In genomic region chr2:121358381-121358780, GRCm38 (mm10) we compare ENCODE assay signal across 8 mouse cellular contexts. TPM values are rescaled to one million over a fixed set of nuclear protein-coding genes. Genes with fewer than 3 reads are reported as not detected.
DNase-seq lines count a peak whose midpoint lies in the region; ATAC-seq lines count a peak whose summit lies in the region.

No protein-coding gene starts in this region.

- H3K4me2 ChIP-seq in hindbrain, embryonic 13.5 days: peak overlapping the region; percentile 62

- H3K4me3 ChIP-seq in embryonic facial prominence, embryonic 10.5 days: peak overlapping the region; percentile 55
- peak overlapping the region; percentile 47 for H3K4me3 ChIP-seq in hindbrain, embryonic 13.5 days

- DNase-seq in A20 (ENCODE audit: low read depth, low spot score): peak; percentile 59
- DNase-seq in adrenal gland, adult 2 months: peak; percentile 56
- DNase-seq in embryonic facial prominence, embryonic 10.5 days (ENCODE audit: low spot score): peak; percentile 78
- peak; percentile 74 to 78 for DNase-seq in layer of hippocampus, postnatal 25 days (ENCODE audit: extremely low spot score in 1 of 2, low spot score in 1 of 2)
- peak; percentile 64 for DNase-seq in lung, postnatal 10 days
- peak; percentile 59 for DNase-seq in retina, embryonic 14.5 days (ENCODE audit: low spot score)
- peak; percentile 68 to 71 for DNase-seq in urinary bladder, postnatal 36 days (ENCODE audit: low spot score in 2 of 2)

- H3K4me1 ChIP-seq in embryonic facial prominence, embryonic 10.5 days: peaks cover 31% of the 10 kb centered on the region
- peaks cover 30% of the 10 kb centered on the region for H3K4me1 ChIP-seq in hindbrain, embryonic 13.5 days (replicated peaks)

- H3K36me3 ChIP-seq in embryonic facial prominence, embryonic 10.5 days (replicated peaks): no peaks in the 10 kb centered on the region
- H3K36me3 ChIP-seq in hindbrain, embryonic 13.5 days: no peaks in the 10 kb centered on the region

- peak overlapping the region; percentile 76 for H3K9ac ChIP-seq in hindbrain, embryonic 13.5 days

- H3K27ac ChIP-seq in embryonic facial prominence, embryonic 10.5 days (replicated peaks): 0 out of 2 replicates have a peak overlapping the region, but pooled peaks have one; percentile 15
- H3K27ac ChIP-seq in hindbrain, embryonic 13.5 days: peak overlapping the region; percentile 45

- H3K9me3 ChIP-seq in embryonic facial prominence, embryonic 10.5 days: no peaks in the 10 kb centered on the region
- H3K9me3 ChIP-seq in hindbrain, embryonic 13.5 days: no peaks in the 10 kb centered on the region

- peaks cover 33% of the 10 kb centered on the region for H3K27me3 ChIP-seq in embryonic facial prominence, embryonic 10.5 days (replicated peaks; ENCODE audit: low read depth, poor library complexity, severe bottlenecking)
- H3K27me3 ChIP-seq in hindbrain, embryonic 13.5 days: peaks cover 58% of the 10 kb centered on the region

- WGBS in embryonic facial prominence, embryonic 10.5 days: 1% methylated on average over 16 of the region's 16 CpGs
- 1% methylated on average over 16 of the region's 16 CpGs for WGBS in hindbrain, embryonic 13.5 days

- peak; percentile 72 for ATAC-seq in hindbrain, embryonic 13.5 days (ENCODE audit: low FRiP score)

RNA-seq across cellular contexts. Expression of gene Ckmt1, which starts 0.9 kb away (rescaled TPM):
- 10 to 100 TPM in 1 of 2 experiments, 1 to 10 TPM in 1; 6.9 to 14.2 TPM for total RNA-seq in adrenal gland, adult 2 months (2021)
- 9.2 and 11.5 TPM in 2 replicates for polyA plus RNA-seq in adrenal gland, adult 2 months (2012; rRNA removed)
- polyA plus RNA-seq in embryonic facial prominence, embryonic 10.5 days (2016; fragmentation: Nextera tagmentation; extraction: Ambion mirVana): 3.6 and 6.0 TPM in 2 replicates
- 49.1 and 50.5 TPM in 2 replicates for polyA plus RNA-seq in hindbrain, embryonic 13.5 days (2015; fragmentation: Nextera tagmentation; extraction: Ambion mirVana)
- 100 to 1,000 TPM; 369 to 418 TPM for total RNA-seq in layer of hippocampus, postnatal 25 days (2021)

RNA-seq across cellular contexts. Expression of gene Ppip5k1, which starts 3.2 kb away (rescaled TPM):
- 10 to 100 TPM; 51.4 to 56.9 TPM for total RNA-seq in adrenal gland, adult 2 months (2021)
- polyA plus RNA-seq in adrenal gland, adult 2 months (2012; rRNA removed): 36.7 and 41.0 TPM in 2 replicates
- 10.2 and 10.5 TPM in 2 replicates for polyA plus RNA-seq in embryonic facial prominence, embryonic 10.5 days (2016; fragmentation: Nextera tagmentation; extraction: Ambion mirVana)
- 18.6 and 19.3 TPM in 2 replicates for polyA plus RNA-seq in hindbrain, embryonic 13.5 days (2015; fragmentation: Nextera tagmentation; extraction: Ambion mirVana)
- 100 to 1,000 TPM in 1 of 2 experiments, 10 to 100 TPM in 1; 85.1 to 111 TPM for total RNA-seq in layer of hippocampus, postnatal 25 days (2021)

RNA-seq across cellular contexts. Expression of gene Strc, which starts 28.6 kb away (rescaled TPM):
- total RNA-seq in adrenal gland, adult 2 months (2021): under 1 TPM in 1 of 2 experiments, not detected in 1; 0.31 TPM
- polyA plus RNA-seq in adrenal gland, adult 2 months (2012; rRNA removed): 0.07 and 0.16 TPM in 2 replicates
- polyA plus RNA-seq in embryonic facial prominence, embryonic 10.5 days (2016; fragmentation: Nextera tagmentation; extraction: Ambion mirVana): not detected in 2 replicates
- polyA plus RNA-seq in hindbrain, embryonic 13.5 days (2015; fragmentation: Nextera tagmentation; extraction: Ambion mirVana): not detected in 2 replicates
- total RNA-seq in layer of hippocampus, postnatal 25 days (2021): under 1 TPM; 0.42 to 0.92 TPM

RNA-seq across cellular contexts. Expression of gene Pdia3, which starts 55.2 kb away (rescaled TPM):
- 100 to 1,000 TPM; 385 to 421 TPM for total RNA-seq in adrenal gland, adult 2 months (2021)
- 1,644 and 2,044 TPM in 2 replicates for polyA plus RNA-seq in adrenal gland, adult 2 months (2012; rRNA removed)
- polyA plus RNA-seq in embryonic facial prominence, embryonic 10.5 days (2016; fragmentation: Nextera tagmentation; extraction: Ambion mirVana): 609 and 638 TPM in 2 replicates
- 386 and 398 TPM in 2 replicates for polyA plus RNA-seq in hindbrain, embryonic 13.5 days (2015; fragmentation: Nextera tagmentation; extraction: Ambion mirVana)
- 100 to 1,000 TPM; 182 to 206 TPM for total RNA-seq in layer of hippocampus, postnatal 25 days (2021)

RNA-seq across cellular contexts. Expression of gene Catsper2, which starts 55.2 kb away (rescaled TPM):
- total RNA-seq in adrenal gland, adult 2 months (2021): 1 to 10 TPM; 1.5 to 2.4 TPM
- 0.65 and 0.95 TPM in 2 replicates for polyA plus RNA-seq in adrenal gland, adult 2 months (2012; rRNA removed)
- polyA plus RNA-seq in embryonic facial prominence, embryonic 10.5 days (2016; fragmentation: Nextera tagmentation; extraction: Ambion mirVana): 3.3 and 3.7 TPM in 2 replicates
- polyA plus RNA-seq in hindbrain, embryonic 13.5 days (2015; fragmentation: Nextera tagmentation; extraction: Ambion mirVana): 5.7 and 6.8 TPM in 2 replicates
- 1 to 10 TPM; 3.4 to 5.9 TPM for total RNA-seq in layer of hippocampus, postnatal 25 days (2021)

Comparison
In these comparisons a context has a peak if more than half of its experiments do, and no peak if none do; other contexts are left out.
1. Peak in every context shown above with its lines: DNase-seq, ATAC-seq, H3K4me3 ChIP-seq and H3K27ac ChIP-seq.